Mouse (Mus musculus): ENCODE results near the gene Rxfp3. TPM values are rescaled to one million over a fixed set of nuclear protein-coding genes. Genes with fewer than 3 reads are reported as not detected.

Gene Rxfp3
- polyA plus RNA-seq, 1 experiment from 2014 or later: 0.04 TPM

GRCm38 (mm10) chr15:11066299-11066698 lies 28.5 kb upstream of the Rxfp3 start:
- no peak for ATAC-seq (ENCODE audit: insufficient number of reproducible peaks, insufficient read depth, low FRiP score, low read depth)
- peaks cover 0 to 3% of the 10 kb centered on the region in 2 experiments; a peak in 2 of 4 replicates for H3K4me1 ChIP-seq (ENCODE audit: control insufficient read depth in 2 of 2, insufficient read depth in 2 of 2, low read length in 2 of 2)
- H3K4me3 ChIP-seq (ENCODE audit: control insufficient read depth in 1 of 2, insufficient read depth in 1 of 2, low read depth in 1 of 2, low read length in 2 of 2): peak overlapping the region; percentile 51 to 62; a peak in 3 of 4 replicates
- 19% methylated on average over 5 of the region's 5 CpGs for WGBS
- no peaks in the 10 kb centered on the region for H3K27me3 ChIP-seq (ENCODE audit: control insufficient read depth, insufficient read depth, low read length)
- H3K9ac ChIP-seq (ENCODE audit: low read length): peak overlapping the region; percentile 80
- H3K36me3 ChIP-seq (ENCODE audit: control insufficient read depth, insufficient read depth, low read length): no peaks in the 10 kb centered on the region
- peak overlapping the region; percentile 91 for H3K4me2 ChIP-seq (ENCODE audit: low read length)
- no peaks in the 10 kb centered on the region for H3K9me3 ChIP-seq (ENCODE audit: control insufficient read depth, low read length)
- H3K27ac ChIP-seq (replicated peaks in 1 of 2; ENCODE audit: control insufficient read depth in 1 of 2, insufficient read depth in 1 of 2, low read depth in 2 of 2, low read length in 2 of 2): no peak overlapping the region

GRCm38 (mm10) chr15:11065528-11066171 lies 27.9 kb upstream of the Rxfp3 start:
- peak overlapping the region; percentile 51 to 62 for H3K4me3 ChIP-seq (ENCODE audit: control insufficient read depth in 1 of 2, insufficient read depth in 1 of 2, low read depth in 1 of 2, low read length in 2 of 2)
- peaks cover 0 to 3% of the 10 kb centered on the region in 2 experiments; a peak in 2 of 4 replicates for H3K4me1 ChIP-seq (ENCODE audit: control insufficient read depth in 2 of 2, insufficient read depth in 2 of 2, low read length in 2 of 2)
- H3K36me3 ChIP-seq (ENCODE audit: control insufficient read depth, insufficient read depth, low read length): no peaks in the 10 kb centered on the region
- H3K27ac ChIP-seq (replicated peaks in 1 of 2; ENCODE audit: control insufficient read depth in 1 of 2, insufficient read depth in 1 of 2, low read depth in 2 of 2, low read length in 2 of 2): no peak overlapping the region
- H3K9me3 ChIP-seq (ENCODE audit: control insufficient read depth, low read length): no peaks in the 10 kb centered on the region
- H3K4me2 ChIP-seq (ENCODE audit: low read length): peak overlapping the region; percentile 91
- H3K27me3 ChIP-seq (ENCODE audit: control insufficient read depth, insufficient read depth, low read length): no peaks in the 10 kb centered on the region
- no peak for ATAC-seq (ENCODE audit: insufficient number of reproducible peaks, insufficient read depth, low FRiP score, low read depth)
- WGBS: 8% methylated on average over 9 of the region's 9 CpGs
- peak overlapping the region; percentile 80 for H3K9ac ChIP-seq (ENCODE audit: low read length)

- WGBS: under 1% methylated on average over 24 of the region's 25 CpGs
- Histone ChIP-seq H3K36me3 (ENCODE audit: control insufficient read depth, insufficient read depth, low read length) (no peaks in the 10 kb centered on the region), H3K27ac (replicated peaks in 1 of 2; ENCODE audit: control insufficient read depth in 1 of 2, insufficient read depth in 1 of 2, low read depth in 2 of 2, low read length in 2 of 2) (peak within 1 kb of the TSS; percentile 80 to 82), H3K27me3 (ENCODE audit: control insufficient read depth, insufficient read depth, low read length) (no peaks in the 10 kb centered on the region), H3K4me2 (ENCODE audit: low read length) (peak within 1 kb of the TSS; percentile 91), H3K9me3 (ENCODE audit: control insufficient read depth, low read length) (no peaks in the 10 kb centered on the region), H3K4me3 (ENCODE audit: control insufficient read depth in 1 of 2, insufficient read depth in 1 of 2, low read depth in 1 of 2, low read length in 2 of 2) (peak within 1 kb of the TSS; percentile 51 to 62), H3K9ac (ENCODE audit: low read length) (peak within 1 kb of the TSS; percentile 80), H3K4me1 (ENCODE audit: control insufficient read depth in 2 of 2, insufficient read depth in 2 of 2, low read length in 2 of 2) (peaks cover 0 to 3% of the 10 kb centered on the region in 2 experiments; a peak in 2 of 4 replicates)
- ATAC-seq (ENCODE audit: insufficient number of reproducible peaks, insufficient read depth, low FRiP score, low read depth): peak; percentile 82
These were observed 27.0 kb upstream of the Rxfp3 start, which contains the start of gene Adamts12 for GRCm38 (mm10) chr15:11064558-11065411. Gene Adamts12, plus strand, starts transcription at chr15:11064790.

- H3K9ac ChIP-seq (ENCODE audit: low read length): no peak overlapping the region; the same call in 1 of the 2 replicates
- H3K4me1 ChIP-seq (ENCODE audit: control insufficient read depth in 2 of 2, insufficient read depth in 2 of 2, low read length in 2 of 2): peaks cover 0 to 3% of the 10 kb centered on the region in 2 experiments; a peak in 2 of 4 replicates
- no peaks in the 10 kb centered on the region for H3K27me3 ChIP-seq (ENCODE audit: control insufficient read depth, insufficient read depth, low read length)
- H3K36me3 ChIP-seq (ENCODE audit: control insufficient read depth, insufficient read depth, low read length): no peaks in the 10 kb centered on the region
- no peak for ATAC-seq (ENCODE audit: insufficient number of reproducible peaks, insufficient read depth, low FRiP score, low read depth)
- H3K27ac ChIP-seq (replicated peaks in 1 of 2; ENCODE audit: control insufficient read depth in 1 of 2, insufficient read depth in 1 of 2, low read depth in 2 of 2, low read length in 2 of 2): peak overlapping the region; percentile 58 to 82
- H3K4me2 ChIP-seq (ENCODE audit: low read length): peak overlapping the region; percentile 91
- no peak overlapping the region for H3K4me3 ChIP-seq (ENCODE audit: control insufficient read depth in 1 of 2, insufficient read depth in 1 of 2, low read depth in 1 of 2, low read length in 2 of 2)
- 20% methylated on average over 2 of the region's 2 CpGs for WGBS
- H3K9me3 ChIP-seq (ENCODE audit: control insufficient read depth, low read length): no peaks in the 10 kb centered on the region
These were observed 26.4 kb upstream of the Rxfp3 start for GRCm38 (mm10) chr15:11064160-11064557.

GRCm38 (mm10) chr15:11062903-11063302 lies 25.1 kb upstream of the Rxfp3 start:
- no peak for ATAC-seq (ENCODE audit: insufficient number of reproducible peaks, insufficient read depth, low FRiP score, low read depth)
- Histone ChIP-seq H3K9me3 (ENCODE audit: control insufficient read depth, low read length) (no peaks in the 10 kb centered on the region), H3K27me3 (ENCODE audit: control insufficient read depth, insufficient read depth, low read length) (no peaks in the 10 kb centered on the region), H3K4me3 (ENCODE audit: control insufficient read depth in 1 of 2, insufficient read depth in 1 of 2, low read depth in 1 of 2, low read length in 2 of 2) (no peak overlapping the region), H3K4me2 (ENCODE audit: low read length) (no peak overlapping the region), H3K27ac (replicated peaks in 1 of 2; ENCODE audit: control insufficient read depth in 1 of 2, insufficient read depth in 1 of 2, low read depth in 2 of 2, low read length in 2 of 2) (no peak overlapping the region), H3K9ac (ENCODE audit: low read length) (no peak overlapping the region), H3K36me3 (ENCODE audit: control insufficient read depth, insufficient read depth, low read length) (no peaks in the 10 kb centered on the region), H3K4me1 (ENCODE audit: control insufficient read depth in 2 of 2, insufficient read depth in 2 of 2, low read length in 2 of 2) (peaks cover 0 to 3% of the 10 kb centered on the region in 2 experiments; a peak in 2 of 4 replicates)
- 79% methylated on average over 1 of the region's 1 CpGs for WGBS

GRCm38 (mm10) chr15:11054440-11055080 lies 16.8 kb upstream of the Rxfp3 start:
- Histone ChIP-seq H3K27me3 (ENCODE audit: control insufficient read depth, insufficient read depth, low read length) (no peaks in the 10 kb centered on the region), H3K4me2 (ENCODE audit: low read length) (no peak overlapping the region), H3K27ac (replicated peaks in 1 of 2; ENCODE audit: control insufficient read depth in 1 of 2, insufficient read depth in 1 of 2, low read depth in 2 of 2, low read length in 2 of 2) (no peak overlapping the region), H3K9ac (ENCODE audit: low read length) (no peak overlapping the region), H3K4me3 (ENCODE audit: control insufficient read depth in 1 of 2, insufficient read depth in 1 of 2, low read depth in 1 of 2, low read length in 2 of 2) (no peak overlapping the region), H3K9me3 (ENCODE audit: control insufficient read depth, low read length) (no peaks in the 10 kb centered on the region), H3K36me3 (ENCODE audit: control insufficient read depth, insufficient read depth, low read length) (no peaks in the 10 kb centered on the region), H3K4me1 (ENCODE audit: control insufficient read depth in 2 of 2, insufficient read depth in 2 of 2, low read length in 2 of 2) (no peaks in the 10 kb centered on the region)
- ATAC-seq (ENCODE audit: insufficient number of reproducible peaks, insufficient read depth, low FRiP score, low read depth): no peak
- WGBS: 55% methylated on average over 7 of the region's 7 CpGs

- Histone ChIP-seq H3K27me3 (ENCODE audit: control insufficient read depth, insufficient read depth, low read length) (no peaks in the 10 kb centered on the region), H3K36me3 (ENCODE audit: control insufficient read depth, insufficient read depth, low read length) (no peaks in the 10 kb centered on the region), H3K27ac (replicated peaks in 1 of 2; ENCODE audit: control insufficient read depth in 1 of 2, insufficient read depth in 1 of 2, low read depth in 2 of 2, low read length in 2 of 2) (no peak overlapping the region), H3K4me3 (ENCODE audit: control insufficient read depth in 1 of 2, insufficient read depth in 1 of 2, low read depth in 1 of 2, low read length in 2 of 2) (no peak overlapping the region), H3K4me2 (ENCODE audit: low read length) (no peak overlapping the region), H3K4me1 (ENCODE audit: control insufficient read depth in 2 of 2, insufficient read depth in 2 of 2, low read length in 2 of 2) (no peaks in the 10 kb centered on the region), H3K9ac (ENCODE audit: low read length) (no peak overlapping the region), H3K9me3 (ENCODE audit: control insufficient read depth, low read length) (no peaks in the 10 kb centered on the region)
- 59% methylated on average over 10 of the region's 10 CpGs for WGBS
- no peak for ATAC-seq (ENCODE audit: insufficient number of reproducible peaks, insufficient read depth, low FRiP score, low read depth)
These were observed 16.1 kb upstream of the Rxfp3 start for GRCm38 (mm10) chr15:11053678-11054439.
